Mouse (Mus musculus) heart, postnatal 4 days (tissue): Measurements from ENCODE around the gene Polh. TPM values are rescaled to one million over a fixed set of nuclear protein-coding genes. Genes with fewer than 3 reads are reported as not detected.

Experiments used
- DNase-seq: peaks from one replicate; pipeline ENCODE4 v3.0.0; 2021
- total RNA-seq, 2 experiments: library from RNA; stranded (reverse); gene quantifications; 2 replicates each; pipeline ENCODE4 v1.2.3; 2021

The Polh gene
- total RNA-seq, 2 experiments from 2014 or later = 20.3 to 21.7 TPM

GRCm38 (mm10) chr17:46167014-46167413, 35.4 kb downstream of the Polh start:
- peak; percentile 62 for DNase-seq

GRCm38 (mm10) chr17:46166270-46166669, 36.2 kb downstream of the Polh start:
- no peak for DNase-seq

DNA sequence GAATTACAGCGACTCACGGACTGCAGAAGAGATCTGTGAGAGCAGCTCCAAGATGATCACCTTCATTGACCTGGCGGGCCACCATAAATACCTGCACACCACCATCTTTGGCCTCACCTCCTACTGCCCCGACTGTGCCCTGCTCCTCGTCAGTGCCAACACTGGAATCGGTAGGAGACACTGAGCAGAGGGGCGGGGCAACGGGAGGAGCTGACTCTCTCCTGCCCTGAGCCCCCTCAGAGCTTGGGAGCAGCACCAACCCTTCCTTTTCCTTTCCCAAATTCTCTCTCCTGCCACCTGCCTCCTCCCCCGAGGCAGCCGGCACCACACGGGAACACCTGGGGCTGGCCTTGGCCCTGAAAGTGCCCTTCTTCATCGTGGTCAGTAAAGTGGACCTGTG, 37.0 kb downstream of the Polh start:
- DNase-seq = no peak

DNA sequence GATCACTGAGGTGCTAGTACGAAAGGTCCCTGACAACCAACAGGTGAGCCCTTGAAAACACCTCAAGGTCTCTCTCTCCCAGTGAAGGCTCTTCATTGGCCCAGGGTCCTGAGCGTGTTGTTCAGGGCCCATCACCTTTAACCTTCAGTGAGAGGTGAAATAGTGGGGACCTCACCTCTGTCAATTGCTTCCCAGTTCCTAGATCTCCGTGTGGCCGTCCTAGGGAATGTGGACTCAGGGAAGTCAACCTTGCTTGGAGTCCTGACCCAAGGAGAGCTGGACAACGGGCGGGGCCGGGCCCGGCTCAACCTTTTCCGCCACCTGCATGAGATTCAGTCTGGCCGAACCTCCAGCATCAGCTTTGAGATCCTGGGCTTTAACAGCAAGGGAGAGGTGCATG, 37.7 kb downstream of the Polh start:
- DNase-seq = no peak

- DNase-seq = no peak
These were observed 38.1 kb downstream of the Polh start for GRCm38 (mm10) chr17:46164301-46164700.

DNA sequence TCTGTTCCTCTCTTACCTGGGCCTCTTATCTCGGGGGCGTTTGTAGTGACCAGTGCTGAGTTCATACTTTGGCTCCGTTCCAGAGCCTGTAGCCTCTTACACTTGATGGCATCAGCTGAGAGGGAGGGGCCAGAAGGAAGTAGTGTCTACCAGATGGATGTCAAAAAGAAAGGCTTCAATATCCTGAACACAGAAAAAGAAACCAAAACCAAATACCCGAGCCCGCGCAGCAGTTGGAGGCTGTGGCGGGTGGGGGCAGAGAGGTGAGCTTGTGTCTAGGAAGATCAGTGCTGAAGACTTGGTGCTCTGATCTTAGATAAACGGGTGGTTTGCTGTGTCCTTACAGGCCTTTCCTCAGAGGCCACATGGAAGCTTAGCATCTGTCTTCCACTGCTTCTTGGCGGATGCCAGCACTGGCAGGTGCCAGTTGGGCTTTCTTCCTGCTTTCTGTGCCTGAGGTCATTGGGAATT, 39.5 kb downstream of the Polh start:
- no peak for DNase-seq

DNA sequence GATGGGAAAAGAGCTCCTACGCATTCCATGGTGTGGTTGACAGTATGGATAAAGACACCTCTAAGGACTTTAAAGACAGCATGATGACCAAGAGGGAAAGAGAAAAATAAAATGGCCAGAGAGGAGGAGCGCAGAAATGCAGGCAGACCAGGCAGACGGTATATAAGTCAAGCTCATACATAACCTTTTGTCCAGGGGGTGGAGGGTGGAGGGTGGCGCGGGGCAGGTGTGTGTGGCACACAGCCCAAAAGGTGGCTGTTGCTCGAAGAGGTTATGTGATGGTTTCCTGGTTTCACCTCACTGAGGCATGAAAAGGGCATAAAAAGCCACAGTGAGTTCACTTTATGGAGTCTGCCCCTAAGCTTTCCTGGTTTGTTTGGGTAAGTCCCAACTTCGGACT, 39.9 kb downstream of the Polh start:
- no peak for DNase-seq

- DNase-seq = no peak
These were observed 40.7 kb downstream of the Polh start for GRCm38 (mm10) chr17:46161710-46162109.

DNA sequence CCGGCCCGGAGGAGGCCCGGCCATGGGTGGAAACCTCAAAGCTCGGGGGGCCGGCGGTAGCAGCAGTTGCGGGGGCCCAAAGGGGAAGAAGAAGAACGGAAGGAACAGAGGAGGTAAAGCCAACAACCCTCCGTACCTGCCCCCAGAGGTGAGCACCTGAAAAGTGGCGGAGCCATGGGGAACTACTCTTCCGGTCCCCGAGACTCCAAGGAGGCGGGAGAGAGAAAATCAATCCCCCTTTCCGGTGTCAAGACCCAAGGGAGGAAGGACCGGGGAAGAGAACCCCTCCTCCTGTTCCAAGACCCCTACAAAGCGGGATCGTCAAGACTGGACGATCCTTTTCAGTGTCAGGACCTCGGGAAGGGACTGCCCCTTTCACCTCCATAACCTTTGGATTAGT, 41.3 kb downstream of the Polh start:
- DNase-seq = no peak

DNA sequence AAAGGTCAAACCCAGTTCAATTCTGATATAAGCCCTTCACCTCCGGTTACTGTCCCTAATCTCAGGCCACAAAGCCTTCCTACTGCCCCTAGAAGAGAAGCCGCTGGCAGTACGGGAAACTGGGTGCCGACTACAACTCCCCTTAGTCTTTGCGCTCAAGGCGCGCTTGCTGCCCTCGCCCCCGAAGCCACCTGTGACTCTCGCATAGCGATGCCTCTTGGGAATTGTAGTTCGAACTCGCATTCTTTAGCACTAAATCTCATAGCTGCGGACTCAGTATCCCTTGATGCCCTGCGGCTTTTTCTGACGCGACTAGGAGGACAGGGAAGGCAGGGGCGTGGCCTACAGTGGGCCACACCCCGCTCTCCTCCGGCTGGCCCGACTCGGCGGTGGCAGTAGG, 41.8 kb downstream of the Polh start, which contains the start of gene Gtpbp2:
Gene Gtpbp2 (plus strand): TSS at position 347 of the 400 bp plus-strand sequence.
- peak; percentile 95 for DNase-seq

DNA sequence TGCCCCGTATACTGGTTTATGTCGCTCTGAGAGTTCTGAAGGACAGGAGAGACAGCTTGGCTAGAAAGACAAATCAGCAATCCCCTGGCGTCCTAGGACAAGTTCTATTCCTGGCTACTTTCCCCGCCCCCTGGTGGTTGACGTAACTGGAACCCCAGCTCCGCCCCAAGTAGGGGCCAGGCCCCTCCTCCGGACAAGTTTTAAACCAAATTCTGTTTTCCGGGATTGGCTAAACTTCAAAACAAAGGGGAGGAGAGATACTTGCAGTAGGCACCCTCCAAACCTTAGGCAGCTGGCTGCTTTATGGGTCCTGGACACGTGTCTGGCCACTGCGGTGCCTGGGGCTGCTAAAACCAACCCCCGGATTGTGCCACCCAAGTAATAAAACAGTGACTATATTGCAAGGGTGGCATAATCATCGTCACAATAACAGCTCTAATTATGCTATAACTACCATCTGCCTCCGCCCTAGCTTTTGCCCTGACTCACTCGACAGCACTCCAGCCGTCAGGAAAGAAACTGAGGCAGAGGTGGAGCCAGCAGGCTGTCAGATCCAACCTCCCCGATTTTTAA, 42.3 kb downstream of the Polh start:
- peak; percentile 96 for DNase-seq

- DNase-seq = no peak
These were observed 43.2 kb downstream of the Polh start for GRCm38 (mm10) chr17:46159236-46159635.

DNA sequence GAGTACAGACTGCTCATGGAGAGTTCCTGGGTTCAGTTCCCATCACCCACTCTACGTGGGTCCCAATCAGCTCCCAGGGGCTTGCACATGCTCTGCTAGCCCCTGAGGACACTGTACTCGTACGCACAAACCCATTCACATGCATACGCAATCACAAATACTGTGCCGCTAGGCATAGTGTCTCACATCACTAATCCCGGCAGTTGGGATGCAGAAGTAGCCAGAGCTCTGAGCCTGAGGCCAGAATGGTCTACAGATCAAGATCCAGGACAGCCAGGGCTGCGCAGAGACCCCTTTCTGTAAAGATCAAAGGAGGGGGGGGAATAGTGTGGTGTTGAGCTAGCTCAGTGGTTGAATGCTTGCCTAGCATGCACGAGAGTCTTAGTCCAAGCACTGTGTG, 45.3 kb downstream of the Polh start:
- DNase-seq = no peak

DNA sequence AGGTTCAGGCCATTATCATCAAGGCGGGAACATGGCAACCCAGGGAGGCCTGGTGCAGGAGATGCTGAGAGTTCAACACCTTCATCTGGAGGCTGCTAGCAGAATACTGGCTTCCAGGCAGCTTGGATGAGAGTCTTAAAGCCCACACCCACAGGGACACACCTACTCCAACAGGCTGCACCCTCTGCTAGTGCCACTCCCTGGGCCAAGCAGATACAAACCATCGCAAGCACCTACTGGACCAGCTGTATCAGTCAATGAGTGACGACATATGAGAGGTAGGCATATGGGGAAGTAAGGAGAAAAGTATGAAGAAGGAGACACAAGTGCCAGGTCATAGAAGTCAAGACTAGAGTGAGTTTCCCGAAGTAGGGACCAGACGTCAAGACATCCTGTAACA, 45.8 kb downstream of the Polh start:
- DNase-seq = no peak

- no peak for DNase-seq
These were observed 48.1 kb downstream of the Polh start for GRCm38 (mm10) chr17:46154336-46154735.

DNA sequence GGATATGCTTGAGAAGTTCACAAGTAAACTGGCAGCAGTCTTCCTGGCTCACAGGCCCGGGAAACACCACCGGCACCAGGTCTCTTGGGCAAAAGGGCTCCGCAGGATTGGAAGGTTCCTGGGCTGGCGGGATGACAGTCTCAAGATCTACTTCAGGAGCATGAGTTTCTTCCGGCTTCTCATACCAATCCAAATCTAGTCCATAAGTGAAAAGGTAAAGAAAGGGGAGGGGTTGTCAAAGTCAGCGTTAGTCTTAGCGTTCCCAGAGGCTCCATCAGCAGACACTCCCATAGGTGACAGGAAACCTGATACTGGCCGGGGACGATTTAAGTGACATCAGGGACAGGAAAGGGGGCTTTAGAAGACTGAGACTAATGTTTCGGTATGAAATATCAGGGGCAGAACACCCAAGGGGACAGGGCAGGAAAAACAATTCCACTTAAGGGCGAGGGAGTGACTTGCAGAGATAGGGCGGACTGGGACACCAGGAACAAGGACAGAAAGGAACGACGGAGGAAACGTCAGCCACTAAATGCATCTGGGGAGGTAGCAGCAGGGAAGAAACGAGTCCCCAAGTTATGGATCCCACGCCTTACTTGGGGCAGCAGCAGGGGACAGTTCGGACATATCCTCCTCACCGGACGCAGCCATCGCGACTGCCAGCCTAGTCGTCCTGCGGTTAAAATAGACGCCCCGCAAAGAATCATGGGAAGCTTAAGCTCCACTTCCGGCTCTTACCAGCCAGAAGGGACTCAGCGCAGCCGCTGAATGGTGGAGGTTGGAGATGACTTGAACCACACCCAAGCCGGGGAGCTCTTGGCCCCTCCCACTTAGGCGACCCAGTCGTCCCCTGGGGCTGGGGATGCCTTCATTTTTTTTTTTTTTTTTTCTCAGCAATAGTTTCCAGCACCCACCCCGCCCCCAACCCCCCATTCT, 49.3 kb downstream of the Polh start, which contains the start of gene Mad2l1bp:
Gene Mad2l1bp (minus strand): TSS at position 707 of the 936 bp plus-strand sequence.
- peak; percentile 92 for DNase-seq

- DNase-seq = peak; percentile 87
These were observed 58.6 kb downstream of the Polh start, which contains the start of gene Rsph9 for GRCm38 (mm10) chr17:46143578-46144423. Gene Rsph9 (minus strand): TSS chr17:46144216.

DNA sequence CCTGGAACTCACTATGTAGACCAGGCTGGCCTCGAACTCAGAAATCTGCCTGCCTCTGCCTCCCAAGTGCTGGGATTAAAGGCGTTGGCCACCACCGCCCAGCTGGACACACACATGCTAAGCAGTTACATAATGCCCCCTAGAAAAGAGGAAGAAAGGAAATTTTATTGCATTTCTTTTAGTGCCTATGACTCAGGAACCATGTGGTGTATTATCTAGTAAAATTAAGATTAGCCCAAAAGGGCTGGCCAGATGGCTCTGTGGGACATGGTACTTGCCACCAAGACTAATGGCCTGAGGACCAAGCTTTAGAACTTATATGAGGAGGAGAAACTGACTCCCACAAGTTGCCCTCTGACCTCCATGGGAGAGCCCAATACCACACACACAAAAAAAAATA, 62.6 kb downstream of the Polh start:
- no peak for DNase-seq

GRCm38 (mm10) chr17:46138563-46139236, 63.7 kb downstream of the Polh start:
- DNase-seq = no peak

DNA sequence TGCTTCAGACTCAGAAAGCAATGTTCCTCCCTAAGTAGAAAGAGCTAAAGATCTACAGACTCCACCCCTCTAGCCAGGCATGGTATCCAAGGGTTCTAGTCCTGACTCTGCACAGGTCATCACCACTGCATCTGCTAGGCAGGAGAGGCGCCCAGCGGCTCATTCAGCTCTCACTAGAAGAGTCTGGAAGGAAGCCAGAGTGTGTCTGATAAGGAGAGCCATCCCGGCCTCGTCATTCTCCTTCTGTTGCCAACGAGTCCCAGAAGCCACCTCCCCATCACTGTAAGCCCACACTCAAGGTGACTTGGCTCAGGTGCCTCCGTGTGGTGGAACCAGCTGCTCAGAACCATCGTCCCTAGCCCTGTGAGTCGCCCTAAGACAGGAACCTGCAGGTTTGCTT, 69.6 kb downstream of the Polh start:
- no peak for DNase-seq

DNA sequence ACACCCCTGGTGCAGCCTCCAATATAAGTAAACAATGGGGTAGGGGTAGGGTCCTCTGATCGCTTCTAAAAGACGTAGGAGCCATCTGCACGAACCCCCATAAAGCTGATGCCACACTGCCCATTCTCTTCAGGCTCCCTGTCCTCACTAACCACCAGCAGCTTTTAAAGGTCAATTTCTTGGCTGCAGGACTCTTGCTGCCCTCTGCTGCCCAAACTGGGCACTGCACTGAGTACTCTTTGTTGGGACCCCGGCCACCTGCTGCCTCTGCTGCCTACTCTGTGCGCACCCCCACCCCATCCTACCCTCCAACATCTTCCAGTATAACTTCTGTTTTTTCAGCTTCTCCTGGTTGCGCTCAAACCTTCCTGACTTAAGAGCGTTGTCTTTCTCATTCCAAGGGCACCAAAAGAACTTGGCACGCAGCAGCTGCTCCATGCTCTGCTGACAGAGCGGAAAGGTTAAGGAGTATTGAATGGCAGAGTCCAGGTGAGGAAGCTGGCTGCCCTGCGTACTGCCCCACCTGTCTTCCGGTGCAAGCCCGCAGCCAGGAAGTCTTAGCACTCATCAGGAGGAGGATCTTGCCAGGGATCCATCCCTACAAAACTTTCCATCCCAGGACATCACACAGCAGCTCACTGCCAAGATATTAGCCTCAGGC, 70.3 kb downstream of the Polh start:
- peak; percentile 91 for DNase-seq
